Mouse (Mus musculus): ENCODE results near the gene Hs3st3a1.

Gene Hs3st3a1

GRCm38 (mm10) chr11:64489587-64490433, 54.7 kb downstream of the Hs3st3a1 start:
- DNase-seq (ENCODE audit: low read depth, low spot score) = no peak

- DNase-seq (ENCODE audit: low read depth, low spot score) = no peak
Observed at GRCm38 (mm10) chr11:64494448-64494847, 59.3 kb downstream of the Hs3st3a1 start.

GRCm38 (mm10) chr11:64495935-64496334, 60.8 kb downstream of the Hs3st3a1 start:
- DNase-seq (ENCODE audit: low read depth, low spot score) = no peak

GRCm38 (mm10) chr11:64496677-64497076, 61.5 kb downstream of the Hs3st3a1 start:
- no peak for DNase-seq (ENCODE audit: low read depth, low spot score)

GRCm38 (mm10) chr11:64500536-64501112, 65.5 kb downstream of the Hs3st3a1 start:
- DNase-seq (ENCODE audit: low read depth, low spot score) = no peak

- DNase-seq (ENCODE audit: low read depth, low spot score) = no peak
Observed at GRCm38 (mm10) chr11:64503040-64503439, 67.9 kb downstream of the Hs3st3a1 start.

GRCm38 (mm10) chr11:64505924-64506323, 70.8 kb downstream of the Hs3st3a1 start:
- no peak for DNase-seq (ENCODE audit: low read depth, low spot score)

- no peak for DNase-seq (ENCODE audit: low read depth, low spot score)
Observed at GRCm38 (mm10) chr11:64507024-64507423, 71.9 kb downstream of the Hs3st3a1 start.

GRCm38 (mm10) chr11:64509106-64509505, 74.0 kb downstream of the Hs3st3a1 start:
- no peak for DNase-seq (ENCODE audit: low read depth, low spot score)

GRCm38 (mm10) chr11:64512301-64512700, 77.2 kb downstream of the Hs3st3a1 start:
- DNase-seq (ENCODE audit: low read depth, low spot score) = no peak

- no peak for DNase-seq (ENCODE audit: low read depth, low spot score)
Observed at GRCm38 (mm10) chr11:64513419-64513818, 78.3 kb downstream of the Hs3st3a1 start.

- no peak for DNase-seq (ENCODE audit: low read depth, low spot score)
Observed at GRCm38 (mm10) chr11:64516712-64517589, 81.8 kb downstream of the Hs3st3a1 start.

GRCm38 (mm10) chr11:64518146-64518841, 83.2 kb downstream of the Hs3st3a1 start:
- no peak for DNase-seq (ENCODE audit: low read depth, low spot score)

GRCm38 (mm10) chr11:64523993-64524570, 89.0 kb downstream of the Hs3st3a1 start:
- DNase-seq (ENCODE audit: low read depth, low spot score) = no peak

GRCm38 (mm10) chr11:64537230-64537629, 102.1 kb downstream of the Hs3st3a1 start:
- no peak for DNase-seq (ENCODE audit: low read depth, low spot score)

GRCm38 (mm10) chr11:64541866-64542265, 106.7 kb downstream of the Hs3st3a1 start:
- DNase-seq (ENCODE audit: low read depth, low spot score) = no peak

GRCm38 (mm10) chr11:64542335-64542734, 107.2 kb downstream of the Hs3st3a1 start:
- no peak for DNase-seq (ENCODE audit: low read depth, low spot score)

GRCm38 (mm10) chr11:64543181-64543641, 108.1 kb downstream of the Hs3st3a1 start:
- DNase-seq (ENCODE audit: low read depth, low spot score) = no peak

- DNase-seq (ENCODE audit: low read depth, low spot score) = no peak
Observed at GRCm38 (mm10) chr11:64544236-64544635, 109.1 kb downstream of the Hs3st3a1 start.

- no peak for DNase-seq (ENCODE audit: low read depth, low spot score)
Observed at GRCm38 (mm10) chr11:64549380-64549779, 114.2 kb downstream of the Hs3st3a1 start.

GRCm38 (mm10) chr11:64549955-64550354, 114.8 kb downstream of the Hs3st3a1 start:
- no peak for DNase-seq (ENCODE audit: low read depth, low spot score)

All from embryo, embryonic 11.5 days (tissue).